In genomic region chr13:34076561-34077491, GRCm38 (mm10) we compare ENCODE assay signal across 8 mouse cellular contexts. TPM values are rescaled to one million over a fixed set of nuclear protein-coding genes. Genes with fewer than 3 reads are reported as not detected.
A peak's percentile ranks its signal among the peaks of the same experiment; 100 is the strongest.
DNase-seq lines count a peak whose midpoint lies in the region; ATAC-seq lines count a peak whose summit lies in the region.

No protein-coding gene starts in this region.

- ATAC-seq in forebrain, embryonic 14.5 days, result peak; percentile 47
- peak; percentile 72 for ATAC-seq in hindbrain, embryonic 15.5 days (ENCODE audit: low FRiP score, low read depth)
- ATAC-seq in limb, embryonic 12.5 days (ENCODE audit: insufficient number of reproducible peaks, insufficient read depth, low FRiP score, low TSS enrichment, low read depth), result no peak
- ATAC-seq in midbrain, embryonic 14.5 days (ENCODE audit: low FRiP score, low TSS enrichment), result peak; percentile 77

- H3K4me1 ChIP-seq in forebrain, embryonic 14.5 days (ENCODE audit: control insufficient read depth, insufficient read depth, low read length), result peaks cover 11% of the 10 kb centered on the region; the same call in 1 of the 2 replicates
- H3K4me1 ChIP-seq in hindbrain, embryonic 15.5 days (replicated peaks), result peaks cover 33% of the 10 kb centered on the region
- H3K4me1 ChIP-seq in limb, embryonic 12.5 days (replicated peaks), result peaks cover 16% of the 10 kb centered on the region
- H3K4me1 ChIP-seq in midbrain, embryonic 14.5 days (ENCODE audit: control insufficient read depth, insufficient read depth, low read length), result peaks cover 33% of the 10 kb centered on the region

- peak overlapping the region; percentile 92 for H3K9ac ChIP-seq in forebrain, embryonic 14.5 days (ENCODE audit: low read length)
- H3K9ac ChIP-seq in hindbrain, embryonic 15.5 days, result peak overlapping the region; percentile 91
- no peak overlapping the region for H3K9ac ChIP-seq in limb, embryonic 12.5 days (replicated peaks)
- H3K9ac ChIP-seq in midbrain, embryonic 14.5 days (replicated peaks; ENCODE audit: low read length), result peak overlapping the region; percentile 96

- peak; percentile 38 to 52 for DNase-seq in left cerebral cortex, adult 18-20 months (ENCODE audit: low spot score in 2 of 2)
- DNase-seq in left cerebral cortex, adult 11 months (ENCODE audit: low spot score), result no peak
- DNase-seq in cerebellum, adult 11-12 months, result peak; percentile 49
- DNase-seq in forebrain, embryonic 14.5 days (ENCODE audit: low spot score), result peak; percentile 64
- DNase-seq in midbrain, embryonic 14.5 days, result peak; percentile 83
- peak; percentile 41 for DNase-seq in thymus, postnatal 14 days

- H3K4me3 ChIP-seq in forebrain, embryonic 14.5 days (ENCODE audit: low read depth, low read length), result peak overlapping the region; percentile 85
- peak overlapping the region; percentile 69 for H3K4me3 ChIP-seq in hindbrain, embryonic 15.5 days
- H3K4me3 ChIP-seq in limb, embryonic 12.5 days (replicated peaks), result peak overlapping the region; percentile 63
- peak overlapping the region; percentile 92 for H3K4me3 ChIP-seq in midbrain, embryonic 14.5 days (replicated peaks; ENCODE audit: low read depth, low read length)

- peaks cover 18% of the 10 kb centered on the region for H3K36me3 ChIP-seq in forebrain, embryonic 14.5 days (ENCODE audit: control insufficient read depth, insufficient read depth, low read length)
- peaks cover 17% of the 10 kb centered on the region for H3K36me3 ChIP-seq in hindbrain, embryonic 15.5 days
- peaks cover 8% of the 10 kb centered on the region; the same call in 1 of the 2 replicates for H3K36me3 ChIP-seq in limb, embryonic 12.5 days
- H3K36me3 ChIP-seq in midbrain, embryonic 14.5 days (ENCODE audit: control insufficient read depth, insufficient read depth, low read length), result peaks cover 27% of the 10 kb centered on the region

- WGBS in forebrain, embryonic 14.5 days, result 60% methylated on average over 20 of the region's 20 CpGs
- 12% methylated on average over 20 of the region's 20 CpGs for WGBS in hindbrain, embryonic 15.5 days
- 58% methylated on average over 20 of the region's 20 CpGs for WGBS in limb, embryonic 12.5 days
- WGBS in midbrain, embryonic 14.5 days, result 17% methylated on average over 20 of the region's 20 CpGs

- peak overlapping the region; percentile 77 for H3K4me2 ChIP-seq in forebrain, embryonic 14.5 days (ENCODE audit: low read length)
- H3K4me2 ChIP-seq in hindbrain, embryonic 15.5 days, result peak overlapping the region; percentile 90
- H3K4me2 ChIP-seq in limb, embryonic 12.5 days, result peak overlapping the region; percentile 95
- H3K4me2 ChIP-seq in midbrain, embryonic 14.5 days (ENCODE audit: low read length), result peak overlapping the region; percentile 74

- no peaks in the 10 kb centered on the region for H3K27me3 ChIP-seq in forebrain, embryonic 14.5 days (replicated peaks; ENCODE audit: control insufficient read depth, insufficient read depth, low read length)
- H3K27me3 ChIP-seq in hindbrain, embryonic 15.5 days, result no peaks in the 10 kb centered on the region
- no peaks in the 10 kb centered on the region; the same call in 1 of the 2 replicates for H3K27me3 ChIP-seq in limb, embryonic 12.5 days
- no peaks in the 10 kb centered on the region for H3K27me3 ChIP-seq in midbrain, embryonic 14.5 days (ENCODE audit: control insufficient read depth, insufficient read depth, low read length)

- peak overlapping the region; percentile 87 for H3K27ac ChIP-seq in forebrain, embryonic 14.5 days (ENCODE audit: low read depth, low read length)
- H3K27ac ChIP-seq in hindbrain, embryonic 15.5 days (replicated peaks), result peak overlapping the region; percentile 92
- H3K27ac ChIP-seq in limb, embryonic 12.5 days, result no peak overlapping the region
- peak overlapping the region; percentile 95 for H3K27ac ChIP-seq in midbrain, embryonic 14.5 days (replicated peaks; ENCODE audit: low read depth, low read length)

- no peaks in the 10 kb centered on the region for H3K9me3 ChIP-seq in forebrain, embryonic 14.5 days (replicated peaks; ENCODE audit: control insufficient read depth, low read length)
- no peaks in the 10 kb centered on the region for H3K9me3 ChIP-seq in hindbrain, embryonic 15.5 days
- H3K9me3 ChIP-seq in limb, embryonic 12.5 days, result no peaks in the 10 kb centered on the region
- H3K9me3 ChIP-seq in midbrain, embryonic 14.5 days (ENCODE audit: control insufficient read depth, low read length), result no peaks in the 10 kb centered on the region

RNA-seq across cellular contexts. Expression of gene Tubb2a, which starts 1.0 kb away (rescaled TPM):
- 100 to 1,000 TPM; 781 to 791 TPM for total RNA-seq in left cerebral cortex, adult 18-20 months (2021)
- polyA plus RNA-seq in forebrain, embryonic 14.5 days (2014; fragmentation: Nextera tagmentation; extraction: Ambion mirVana), result 1,376 and 1,776 TPM in 2 replicates
- polyA plus RNA-seq in hindbrain, embryonic 15.5 days (2015; fragmentation: Nextera tagmentation; extraction: Ambion mirVana), result 3,041 and 3,094 TPM in 2 replicates
- 79.8 and 80.1 TPM in 2 replicates for polyA plus RNA-seq in limb, embryonic 12.5 days (2016; fragmentation: Nextera tagmentation; extraction: Ambion mirVana)
- polyA plus RNA-seq in midbrain, embryonic 14.5 days (2014; fragmentation: Nextera tagmentation; extraction: Ambion mirVana), result 2,201 and 2,712 TPM in 2 replicates

RNA-seq across cellular contexts. Expression of gene Bphl, which starts 39.4 kb away (rescaled TPM):
- 10 to 100 TPM; 44.4 to 50.6 TPM for total RNA-seq in left cerebral cortex, adult 18-20 months (2021)
- polyA plus RNA-seq in forebrain, embryonic 14.5 days (2014; fragmentation: Nextera tagmentation; extraction: Ambion mirVana), result 35.1 and 36.2 TPM in 2 replicates
- polyA plus RNA-seq in hindbrain, embryonic 15.5 days (2015; fragmentation: Nextera tagmentation; extraction: Ambion mirVana), result 36.6 and 41.4 TPM in 2 replicates
- polyA plus RNA-seq in limb, embryonic 12.5 days (2016; fragmentation: Nextera tagmentation; extraction: Ambion mirVana), result 46.1 and 46.2 TPM in 2 replicates
- 28.7 and 36.8 TPM in 2 replicates for polyA plus RNA-seq in midbrain, embryonic 14.5 days (2014; fragmentation: Nextera tagmentation; extraction: Ambion mirVana)

RNA-seq across cellular contexts. Expression of gene Tubb2b, which starts 53.4 kb away (rescaled TPM):
- total RNA-seq in left cerebral cortex, adult 18-20 months (2021), result 100 to 1,000 TPM; 169 to 171 TPM
- polyA plus RNA-seq in forebrain, embryonic 14.5 days (2014; fragmentation: Nextera tagmentation; extraction: Ambion mirVana), result 670 and 797 TPM in 2 replicates
- 939 and 1,019 TPM in 2 replicates for polyA plus RNA-seq in hindbrain, embryonic 15.5 days (2015; fragmentation: Nextera tagmentation; extraction: Ambion mirVana)
- polyA plus RNA-seq in limb, embryonic 12.5 days (2016; fragmentation: Nextera tagmentation; extraction: Ambion mirVana), result 25.6 and 27.1 TPM in 2 replicates
- polyA plus RNA-seq in midbrain, embryonic 14.5 days (2014; fragmentation: Nextera tagmentation; extraction: Ambion mirVana), result 758 and 1,005 TPM in 2 replicates

Comparison
In these comparisons a context has a peak if more than half of its experiments do, and no peak if none do; other contexts are left out.
1. RNA of gene Tubb2a, which starts 1.0 kb away (polyA plus RNA-seq): 3,041 to 3,094 TPM in hindbrain, embryonic 15.5 days, 2,201 to 2,712 TPM in midbrain, embryonic 14.5 days and 1,376 to 1,776 TPM in forebrain, embryonic 14.5 days; 79.8 to 80.1 TPM in limb, embryonic 12.5 days; every median in the first group is over 10 times any median in the second.
2. RNA of gene Tubb2b, which starts 53.4 kb away (polyA plus RNA-seq): 939 to 1,019 TPM in hindbrain, embryonic 15.5 days, 670 to 797 TPM in forebrain, embryonic 14.5 days and 758 to 1,005 TPM in midbrain, embryonic 14.5 days; 25.6 to 27.1 TPM in limb, embryonic 12.5 days; every median in the first group is over 10 times any median in the second.
3. Peak in every context shown above with its lines, with median percentiles within 50 percentile points of each other: H3K4me2 ChIP-seq and H3K4me3 ChIP-seq.